Mouse (Mus musculus) spleen, adult 12 weeks (tissue): ENCODE data around the gene Shisal2b.
"Not testable (repeated sequence)": the region's sequence is repeated elsewhere in the genome, so short reads cannot be mapped to it uniquely, and the experiment has no call there.

Experiments used
- DNase-seq: peaks from one replicate; pipeline ENCODE4 v3.0.0; 2022; ENCODE audit warnings: low spot score

The Shisal2b gene

GRCm38 (mm10) chr13:104863127-104863979 lies at the start of gene Shisal2b:
Shisal2b (minus strand) TSS chr13:104863893.
- no peak for DNase-seq

- not testable (repeated sequence) for DNase-seq
These were observed 47.9 kb upstream of the Shisal2b start for GRCm38 (mm10) chr13:104911626-104912025.

GRCm38 (mm10) chr13:104911006-104911405 lies 47.3 kb upstream of the Shisal2b start:
- DNase-seq = not testable (repeated sequence)

GRCm38 (mm10) chr13:104908691-104909090 lies 45.0 kb upstream of the Shisal2b start:
- DNase-seq = no peak

- no peak for DNase-seq
These were observed 31.1 kb upstream of the Shisal2b start for GRCm38 (mm10) chr13:104894771-104895170.

- no peak for DNase-seq
These were observed 28.6 kb upstream of the Shisal2b start for GRCm38 (mm10) chr13:104892337-104892736.

- no peak for DNase-seq
These were observed 22.8 kb upstream of the Shisal2b start for GRCm38 (mm10) chr13:104886308-104887032.

GRCm38 (mm10) chr13:104883566-104884249 lies 20.0 kb upstream of the Shisal2b start:
- DNase-seq = no peak

GRCm38 (mm10) chr13:104878508-104878907 lies 14.8 kb upstream of the Shisal2b start:
- DNase-seq = no peak

GRCm38 (mm10) chr13:104869907-104870306 lies 6.2 kb upstream of the Shisal2b start:
- no peak for DNase-seq

GRCm38 (mm10) chr13:104866726-104867125 lies 3.0 kb upstream of the Shisal2b start:
- no peak for DNase-seq

GRCm38 (mm10) chr13:104853645-104854044 lies 10.0 kb downstream of the Shisal2b start:
- no peak for DNase-seq

- no peak for DNase-seq
These were observed 20.2 kb downstream of the Shisal2b start for GRCm38 (mm10) chr13:104843295-104844089.

GRCm38 (mm10) chr13:104841937-104842336 lies 21.8 kb downstream of the Shisal2b start:
- no peak for DNase-seq

GRCm38 (mm10) chr13:104837628-104838027 lies 26.1 kb downstream of the Shisal2b start:
- DNase-seq = no peak

- DNase-seq = no peak
These were observed 30.9 kb downstream of the Shisal2b start for GRCm38 (mm10) chr13:104832811-104833210.

GRCm38 (mm10) chr13:104825470-104825869 lies 38.2 kb downstream of the Shisal2b start:
- DNase-seq = no peak

GRCm38 (mm10) chr13:104822411-104822838 lies 41.3 kb downstream of the Shisal2b start:
- DNase-seq = no peak

GRCm38 (mm10) chr13:104821908-104822307 lies 41.8 kb downstream of the Shisal2b start:
- DNase-seq = no peak

- no peak for DNase-seq
These were observed 42.5 kb downstream of the Shisal2b start for GRCm38 (mm10) chr13:104821192-104821591.

- no peak for DNase-seq
These were observed 46.0 kb downstream of the Shisal2b start for GRCm38 (mm10) chr13:104817696-104818095.
